Mouse (Mus musculus) megakaryocyte, embryonic 14.5 days (primary cell): ENCODE measurements around the gene Klrc2.
"Not testable (repeated sequence)": the region's sequence is repeated elsewhere in the genome, so short reads cannot be mapped to it uniquely, and the experiment has no call there.

Experiments
- FLI1 ChIP-seq: IDR thresholded peaks from 2 replicates; pipeline ENCODE4 v1.6.1; 2012; ENCODE audit warnings: low read length, inconsistent platforms, mixed read lengths
- GATA1 ChIP-seq: IDR thresholded peaks from 3 replicates; pipeline ENCODE4 v1.6.1; 2012; ENCODE audit warnings: mixed read lengths, low read length, inconsistent platforms, borderline replicate concordance

GRCm38 (mm10) chr6:129631046-129631445, 29.4 kb downstream of the Klrc2 start:
- TF ChIP-seq FLI1, GATA1: not testable (repeated sequence)
